ENCODE assay signal across 13 mouse cellular contexts in the genomic region with DNA sequence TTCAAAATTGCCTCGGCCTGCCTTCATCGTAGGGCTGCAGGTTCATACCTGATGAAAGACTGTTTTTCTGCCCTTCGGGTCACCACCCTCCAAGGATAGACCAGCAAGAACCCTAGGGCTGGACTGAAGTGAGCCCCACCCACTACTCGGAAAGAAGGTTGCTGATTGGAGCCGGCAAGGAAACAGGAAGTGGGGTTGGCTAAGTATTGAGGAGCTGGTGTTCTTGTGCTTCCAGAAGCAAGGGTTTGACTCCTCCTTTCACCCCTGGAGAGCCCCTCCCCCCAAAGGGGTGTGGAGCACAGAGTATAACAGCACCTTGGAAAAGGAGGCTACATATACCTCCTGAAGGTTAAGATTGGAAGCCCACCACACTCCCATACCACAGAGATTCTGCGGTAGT.
"Had no signal": no experiment of that assay in that cellular context is flagged by ENCODE, and none has a peak within 500 bp of the region (broad histone marks: within the 10 kb centered on the region; RNA-seq: fewer than 3 reads in every experiment).

No protein-coding gene starts in this region.

- H3K9ac ChIP-seq: liver, embryonic 13.5 days; liver, postnatal 0 days; lung, embryonic 15.5 days; midbrain, embryonic 12.5 days; stomach, embryonic 15.5 days had no signal

- H3K4me2 ChIP-seq: liver, embryonic 13.5 days; lung, embryonic 15.5 days; midbrain, embryonic 12.5 days; stomach, embryonic 15.5 days had no signal

- H3K27me3 ChIP-seq: liver, embryonic 13.5 days; lung, embryonic 15.5 days; midbrain, embryonic 12.5 days; stomach, embryonic 15.5 days had no signal

- ATAC-seq: liver, postnatal 0 days had no signal

- H3K4me3 ChIP-seq: left cerebral cortex, adult 2 months; liver, embryonic 13.5 days; lung, embryonic 15.5 days; megakaryocyte, embryonic 14.5 days; midbrain, embryonic 12.5 days; stomach, embryonic 15.5 days had no signal

- H3K9me3 ChIP-seq: liver, embryonic 13.5 days; lung, embryonic 15.5 days; megakaryocyte, embryonic 14.5 days; midbrain, embryonic 12.5 days; stomach, embryonic 15.5 days had no signal

- DNase-seq: kidney, postnatal 10 days; liver; liver, embryonic 13.5 days; liver, postnatal 0 days; lung, postnatal 14 days; right cerebral cortex, postnatal 14 days; thymus, postnatal 4 days had no signal

- H3K36me3 ChIP-seq: liver, embryonic 13.5 days; lung, embryonic 15.5 days; midbrain, embryonic 12.5 days; stomach, embryonic 15.5 days had no signal

- H3K4me1 ChIP-seq: liver, embryonic 13.5 days; megakaryocyte, embryonic 14.5 days; midbrain, embryonic 12.5 days had no signal

- H3K27ac ChIP-seq: left cerebral cortex, adult 2 months; liver, embryonic 13.5 days; lung, embryonic 15.5 days; macrophage; midbrain, embryonic 12.5 days; stomach, embryonic 15.5 days had no signal
